ENCODE assay signal across 24 mouse cellular contexts in genomic region chr12:57809961-57810360, GRCm38 (mm10).
"Had no signal": no experiment of that assay in that cellular context is flagged by ENCODE, and none has a peak within 500 bp of the region (broad histone marks: within the 10 kb centered on the region; RNA-seq: fewer than 3 reads in every experiment).

No protein-coding gene starts in this region.

- H3K4me2 ChIP-seq: heart, embryonic 12.5 days; hindbrain, embryonic 15.5 days; intestine, embryonic 15.5 days; limb, embryonic 12.5 days; liver, embryonic 11.5 days; liver, embryonic 13.5 days had no signal

- H3K9me3 ChIP-seq: heart, embryonic 10.5 days; heart, embryonic 12.5 days; hindbrain, embryonic 15.5 days; intestine, embryonic 15.5 days; limb, embryonic 10.5 days; limb, embryonic 12.5 days; liver, embryonic 13.5 days had no signal

- DNase-seq: gastrocnemius, adult 2 months; gastrocnemius, postnatal 10 days; gastrocnemius, postnatal 25 days; heart, adult 18-20 months; heart, postnatal 10 days; heart, postnatal 4 days; kidney, adult 18-20 months; kidney, adult 8-10 months; kidney, postnatal 10 days; kidney, postnatal 25 days; kidney, postnatal 4 days; liver; liver, embryonic 13.5 days had no signal

- H3K4me3 ChIP-seq: gastrocnemius, adult 2 months; heart, embryonic 10.5 days; heart, embryonic 12.5 days; hindbrain, embryonic 15.5 days; intestine, embryonic 15.5 days; layer of hippocampus, adult 2 months; left cerebral cortex, adult 2 months; limb, embryonic 10.5 days; limb, embryonic 12.5 days; liver, embryonic 13.5 days had no signal

- H3K27me3 ChIP-seq: heart, embryonic 12.5 days; hindbrain, embryonic 15.5 days; intestine, embryonic 15.5 days; limb, embryonic 12.5 days; liver, embryonic 13.5 days had no signal

- H3K36me3 ChIP-seq: heart, embryonic 10.5 days; heart, embryonic 12.5 days; hindbrain, embryonic 15.5 days; intestine, embryonic 15.5 days; limb, embryonic 10.5 days; limb, embryonic 12.5 days; liver, embryonic 13.5 days had no signal

- H3K9ac ChIP-seq: heart, embryonic 12.5 days; hindbrain, embryonic 15.5 days; intestine, embryonic 15.5 days; limb, embryonic 12.5 days; liver, embryonic 13.5 days had no signal

- ATAC-seq: inflammation-experienced regulatory T-cells, adult 6 months; intestine, embryonic 15.5 days; intestine, postnatal 0 days had no signal

- H3K27ac ChIP-seq: gastrocnemius, adult 2 months; heart, embryonic 10.5 days; hindbrain, embryonic 15.5 days; intestine, embryonic 15.5 days; layer of hippocampus, adult 2 months; left cerebral cortex, adult 2 months; limb, embryonic 10.5 days; limb, embryonic 12.5 days; liver, embryonic 13.5 days had no signal

- H3K4me1 ChIP-seq: heart, embryonic 10.5 days; heart, embryonic 12.5 days; hindbrain, embryonic 15.5 days; intestine, embryonic 15.5 days; limb, embryonic 10.5 days; limb, embryonic 12.5 days; liver, embryonic 13.5 days had no signal
